Comparison of ENCODE assay signal across 8 mouse cellular contexts in genomic region chr17:54014204-54014603, GRCm38 (mm10). TPM values are rescaled to one million over a fixed set of nuclear protein-coding genes. Genes with fewer than 3 reads are reported as not detected.
DNase-seq lines count a peak whose midpoint lies in the region; ATAC-seq lines count a peak whose summit lies in the region.

No protein-coding gene starts in this region.

- no peak overlapping the region for H3K4me2 ChIP-seq in kidney, embryonic 15.5 days

- no peaks in the 10 kb centered on the region for H3K36me3 ChIP-seq in kidney, embryonic 15.5 days

- H3K27me3 ChIP-seq in kidney, embryonic 15.5 days: no peaks in the 10 kb centered on the region

- H3K9me3 ChIP-seq in kidney, embryonic 15.5 days (replicated peaks): no peaks in the 10 kb centered on the region

- ATAC-seq in kidney, embryonic 15.5 days (replicated peaks; ENCODE audit: low FRiP score): no peak
- ATAC-seq in common myeloid progenitor, adult 5-6 weeks (replicated peaks; ENCODE audit: low read depth, poor library complexity, severe bottlenecking): peak; percentile 72

- H3K4me3 ChIP-seq in kidney, embryonic 15.5 days (replicated peaks): no peak overlapping the region

- H3K4me1 ChIP-seq in kidney, embryonic 15.5 days: no peaks in the 10 kb centered on the region

- DNase-seq in kidney, adult 9 months: peak; percentile 56
- peak; percentile 58 for DNase-seq in MN1 (ENCODE audit: low spot score)
- peak; percentile 30 for DNase-seq in layer of hippocampus, adult 9-10 months (ENCODE audit: low spot score)
- peak; percentile 24 to 66 for DNase-seq in right cerebral cortex, adult 2 months (ENCODE audit: low spot score in 2 of 2)
- no peak for DNase-seq in spleen, postnatal 36 days (ENCODE audit: low spot score in 2 of 2)
- no peak for DNase-seq in gastrocnemius, adult 18-20 months (ENCODE audit: low spot score)

- 6% methylated on average over 1 of the region's 1 CpGs for WGBS in kidney, embryonic 15.5 days

- H3K9ac ChIP-seq in kidney, embryonic 15.5 days: no peak overlapping the region

- no peak overlapping the region for H3K27ac ChIP-seq in kidney, embryonic 15.5 days

RNA-seq across cellular contexts. Expression of gene Sult1c1, which starts 23.7 kb away (rescaled TPM):
- polyA plus RNA-seq in kidney, embryonic 15.5 days (2015; fragmentation: Nextera tagmentation; extraction: Ambion mirVana): not detected in 2 replicates
- not detected in 2 replicates for total RNA-seq in common myeloid progenitor, adult 5-6 weeks (2017)
- not detected for total RNA-seq in gastrocnemius, adult 18-20 months (2021)

Comparison
In these comparisons a context has a peak if more than half of its experiments do, and no peak if none do; other contexts are left out.
1. DNase-seq: peak in kidney, adult 9 months (single experiment), MN1 (single experiment), layer of hippocampus, adult 9-10 months (single experiment) and right cerebral cortex, adult 2 months (2 of 2); none in spleen, postnatal 36 days (0 of 2) and gastrocnemius, adult 18-20 months (single experiment).